Mouse (Mus musculus) CH12.LX (cell line): ENCODE results near the gene Ntm.

Experiments
- EP300 ChIP-seq: IDR thresholded peaks from 2 replicates; pipeline ENCODE4 v1.6.1; 2011; ENCODE audit warnings: low read length, improper control_type of control experiment
- POLR2AphosphoS2 ChIP-seq: IDR thresholded peaks from 2 replicates; pipeline ENCODE4 v1.6.1; 2011; ENCODE audit warnings: low read depth, low read length, improper control_type of control experiment

- no peak for TF ChIP-seq POLR2AphosphoS2
- no peak for TF ChIP-seq EP300
Measured at GRCm38 (mm10) chr9:29296752-29297151, 666.2 kb downstream of the Ntm start.
